Mouse (Mus musculus): ENCODE data around the gene Hcn1. TPM values are rescaled to one million over a fixed set of nuclear protein-coding genes. Genes with fewer than 3 reads are reported as not detected.

Gene Hcn1
- polyA plus RNA-seq, 1 experiment from 2014 or later: 0.04 TPM

- Histone ChIP-seq H3K9ac (ENCODE audit: low read length) (no peak overlapping the region), H3K4me1 (replicated peaks; ENCODE audit: control insufficient read depth, insufficient read depth) (no peaks in the 10 kb centered on the region), H3K4me2 (replicated peaks; ENCODE audit: low read depth) (no peak overlapping the region), H3K4me3 (ENCODE audit: low read depth, low read length) (no peak overlapping the region), H3K27ac (replicated peaks) (no peak overlapping the region), H3K27me3 (ENCODE audit: control insufficient read depth, insufficient read depth, low read length) (no peaks in the 10 kb centered on the region), H3K36me3 (ENCODE audit: control insufficient read depth, insufficient read depth, low read length) (no peaks in the 10 kb centered on the region), H3K9me3 (ENCODE audit: control insufficient read depth, low read length) (no peaks in the 10 kb centered on the region)
- no peak for TF ChIP-seq EP300 (optimal IDR thresholded peaks at IDR 0.05)
- no peak for TF ChIP-seq CTCF (IDR thresholded peaks at IDR 0.05; ENCODE audit: low read depth)
- no peak for DNase-seq (ENCODE audit: low spot score)
- 74% methylated on average over 5 of the region's 5 CpGs for WGBS
- no peak for ATAC-seq (ENCODE audit: low FRiP score, low TSS enrichment)
Observed at GRCm38 (mm10) chr13:117892076-117892475, 290.0 kb downstream of the Hcn1 start.

DNA sequence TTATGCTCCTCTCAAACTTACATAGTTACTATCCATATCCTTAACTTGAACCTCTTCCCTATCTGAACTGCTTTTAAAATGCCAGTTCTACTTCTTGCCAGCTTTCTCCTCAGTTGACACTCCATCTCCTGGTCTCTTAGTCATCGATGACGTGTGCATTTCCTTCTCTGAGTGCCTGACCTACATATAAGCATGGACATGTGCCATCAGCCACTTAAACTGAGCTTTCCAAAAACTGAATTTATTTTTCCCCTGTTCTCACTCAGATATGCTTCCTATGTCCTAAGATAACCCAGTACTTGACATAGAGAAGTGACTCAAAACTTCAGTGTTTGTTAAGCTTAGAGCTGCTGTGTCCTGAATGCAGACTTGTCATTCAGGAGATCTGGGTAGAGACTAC is 295.9 kb downstream of the Hcn1 start:
- no peak; the same call in 1 of the 2 replicates for ATAC-seq (ENCODE audit: low FRiP score, low TSS enrichment)
- no peaks in the 10 kb centered on the region for H3K4me1 ChIP-seq (replicated peaks; ENCODE audit: control insufficient read depth, insufficient read depth)

DNA sequence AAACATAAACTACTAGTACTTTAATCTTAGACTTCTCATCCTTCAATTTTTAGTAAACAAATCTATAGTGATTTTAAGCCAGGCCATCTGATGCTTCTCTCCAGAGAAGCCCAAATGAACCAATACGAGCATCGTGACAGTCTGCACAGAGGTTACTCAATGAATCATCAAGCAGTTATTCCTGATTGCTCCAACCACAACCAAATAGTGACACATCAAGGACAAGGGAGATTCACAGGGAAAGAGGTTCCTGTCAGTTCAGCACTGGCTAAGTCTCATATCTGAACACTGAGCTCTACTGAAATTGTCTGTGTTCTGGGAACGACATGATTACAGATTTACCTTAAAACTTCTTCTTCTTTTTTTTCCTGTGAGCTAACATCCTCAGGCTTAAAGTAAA is 305.7 kb downstream of the Hcn1 start:
- H3K4me1 ChIP-seq (replicated peaks; ENCODE audit: control insufficient read depth, insufficient read depth): no peaks in the 10 kb centered on the region
- no peak overlapping the region for H3K4me3 ChIP-seq (ENCODE audit: low read depth, low read length)
- H3K36me3 ChIP-seq (ENCODE audit: control insufficient read depth, insufficient read depth, low read length): no peaks in the 10 kb centered on the region
- H3K9ac ChIP-seq (ENCODE audit: low read length): no peak overlapping the region
- TF ChIP-seq CTCF (IDR thresholded peaks at IDR 0.05; ENCODE audit: low read depth): no peak
- no peak for TF ChIP-seq EP300 (optimal IDR thresholded peaks at IDR 0.05)
- no peak overlapping the region for H3K27ac ChIP-seq (replicated peaks)
- H3K9me3 ChIP-seq (ENCODE audit: control insufficient read depth, low read length): no peaks in the 10 kb centered on the region
- 75% methylated on average over 3 of the region's 3 CpGs for WGBS
- H3K4me2 ChIP-seq (replicated peaks; ENCODE audit: low read depth): no peak overlapping the region
- ATAC-seq (ENCODE audit: low FRiP score, low TSS enrichment): no peak
- H3K27me3 ChIP-seq (ENCODE audit: control insufficient read depth, insufficient read depth, low read length): no peaks in the 10 kb centered on the region
- DNase-seq (ENCODE audit: low spot score): no peak

More for the DNA sequence above, 295.9 kb downstream of the Hcn1 start:
- TF ChIP-seq CTCF (IDR thresholded peaks at IDR 0.05; ENCODE audit: low read depth) (no peak), EP300 (optimal IDR thresholded peaks at IDR 0.05) (no peak)
- no peak overlapping the region for H3K4me2 ChIP-seq (replicated peaks; ENCODE audit: low read depth)
- H3K27ac ChIP-seq (replicated peaks): no peak overlapping the region
- DNase-seq (ENCODE audit: low spot score): no peak
- H3K4me3 ChIP-seq (ENCODE audit: low read depth, low read length): no peak overlapping the region
- no peaks in the 10 kb centered on the region for H3K9me3 ChIP-seq (ENCODE audit: control insufficient read depth, low read length)
- 50% methylated on average over 2 of the region's 2 CpGs for WGBS
- no peak overlapping the region for H3K9ac ChIP-seq (ENCODE audit: low read length)
- no peaks in the 10 kb centered on the region for H3K36me3 ChIP-seq (ENCODE audit: control insufficient read depth, insufficient read depth, low read length)
- no peaks in the 10 kb centered on the region for H3K27me3 ChIP-seq (ENCODE audit: control insufficient read depth, insufficient read depth, low read length)

DNA sequence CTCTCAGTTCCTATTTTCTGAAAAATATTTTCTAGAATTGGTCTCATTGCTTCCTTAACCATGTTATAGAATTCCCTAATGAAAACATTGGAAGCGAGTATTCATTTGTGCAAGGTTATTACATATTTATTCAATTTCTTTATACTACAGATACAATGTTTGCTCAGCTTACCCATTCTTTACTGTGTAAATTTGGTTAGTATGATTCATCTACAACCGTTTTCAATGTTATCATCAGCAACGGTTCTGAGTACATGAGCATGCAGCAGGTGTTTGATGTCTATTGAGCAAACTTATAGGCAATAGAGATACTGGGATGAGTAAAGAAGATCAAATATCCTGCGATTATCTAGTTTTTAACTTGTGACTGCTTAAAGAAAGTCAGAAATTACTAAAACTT is 327.6 kb downstream of the Hcn1 start:
- Histone ChIP-seq H3K4me3 (ENCODE audit: low read depth, low read length) (no peak overlapping the region), H3K9me3 (ENCODE audit: control insufficient read depth, low read length) (no peaks in the 10 kb centered on the region), H3K4me1 (replicated peaks; ENCODE audit: control insufficient read depth, insufficient read depth) (no peaks in the 10 kb centered on the region), H3K27me3 (ENCODE audit: control insufficient read depth, insufficient read depth, low read length) (no peaks in the 10 kb centered on the region), H3K9ac (ENCODE audit: low read length) (no peak overlapping the region), H3K27ac (replicated peaks) (no peak overlapping the region), H3K36me3 (ENCODE audit: control insufficient read depth, insufficient read depth, low read length) (no peaks in the 10 kb centered on the region), H3K4me2 (replicated peaks; ENCODE audit: low read depth) (no peak overlapping the region)
- TF ChIP-seq EP300 (optimal IDR thresholded peaks at IDR 0.05) (no peak), CTCF (IDR thresholded peaks at IDR 0.05; ENCODE audit: low read depth) (no peak)
- DNase-seq (ENCODE audit: low spot score): no peak
- ATAC-seq (ENCODE audit: low FRiP score, low TSS enrichment): peak; percentile 68; the same call in 1 of the 2 replicates
- WGBS: 51% methylated on average over 4 of the region's 4 CpGs

DNA sequence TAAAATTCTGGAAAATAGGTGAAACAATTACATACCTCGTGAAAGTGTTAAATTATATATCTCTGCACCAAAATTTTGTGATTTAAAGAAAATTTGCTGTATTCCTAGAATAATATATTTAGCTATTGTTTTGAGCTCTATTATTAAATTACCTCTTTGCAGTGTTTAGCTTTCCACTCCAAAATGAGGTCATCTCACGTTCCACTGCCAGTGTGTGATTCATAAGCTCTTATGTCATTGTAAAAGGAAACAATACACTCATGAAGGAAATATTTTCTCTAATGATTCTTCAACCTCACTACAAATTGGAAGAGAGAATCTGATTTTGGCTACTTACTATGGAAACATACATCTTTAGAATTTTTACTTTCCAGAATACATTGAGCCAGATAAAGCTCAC is 329.6 kb downstream of the Hcn1 start:
- H3K9ac ChIP-seq (ENCODE audit: low read length): no peak overlapping the region
- WGBS: 43% methylated on average over 2 of the region's 2 CpGs
- no peak overlapping the region for H3K27ac ChIP-seq (replicated peaks)
- no peaks in the 10 kb centered on the region for H3K4me1 ChIP-seq (replicated peaks; ENCODE audit: control insufficient read depth, insufficient read depth)
- H3K4me3 ChIP-seq (ENCODE audit: low read depth, low read length): no peak overlapping the region
- no peaks in the 10 kb centered on the region for H3K9me3 ChIP-seq (ENCODE audit: control insufficient read depth, low read length)
- H3K27me3 ChIP-seq (ENCODE audit: control insufficient read depth, insufficient read depth, low read length): no peaks in the 10 kb centered on the region
- H3K36me3 ChIP-seq (ENCODE audit: control insufficient read depth, insufficient read depth, low read length): no peaks in the 10 kb centered on the region
- no peak for DNase-seq (ENCODE audit: low spot score)
- H3K4me2 ChIP-seq (replicated peaks; ENCODE audit: low read depth): no peak overlapping the region
- no peak for TF ChIP-seq CTCF (IDR thresholded peaks at IDR 0.05; ENCODE audit: low read depth)
- TF ChIP-seq EP300 (optimal IDR thresholded peaks at IDR 0.05): no peak
- no peak for ATAC-seq (ENCODE audit: low FRiP score, low TSS enrichment)

- Histone ChIP-seq H3K27ac (replicated peaks) (no peak overlapping the region), H3K4me3 (ENCODE audit: low read depth, low read length) (no peak overlapping the region), H3K36me3 (ENCODE audit: control insufficient read depth, insufficient read depth, low read length) (no peaks in the 10 kb centered on the region), H3K4me2 (replicated peaks; ENCODE audit: low read depth) (no peak overlapping the region), H3K27me3 (ENCODE audit: control insufficient read depth, insufficient read depth, low read length) (no peaks in the 10 kb centered on the region), H3K9me3 (ENCODE audit: control insufficient read depth, low read length) (no peaks in the 10 kb centered on the region), H3K9ac (ENCODE audit: low read length) (no peak overlapping the region), H3K4me1 (replicated peaks; ENCODE audit: control insufficient read depth, insufficient read depth) (no peaks in the 10 kb centered on the region)
- no peak for ATAC-seq (ENCODE audit: low FRiP score, low TSS enrichment)
- no peak for TF ChIP-seq CTCF (IDR thresholded peaks at IDR 0.05; ENCODE audit: low read depth)
- DNase-seq (ENCODE audit: low spot score): no peak
- whole genome bisulfite sequencing: 80% methylated on average over 1 of the region's 1 CpGs
Observed at GRCm38 (mm10) chr13:117938761-117939160, 336.6 kb downstream of the Hcn1 start.
